Mouse (Mus musculus): ENCODE measurements around the gene Etv5. TPM values are rescaled to one million over a fixed set of nuclear protein-coding genes. Genes with fewer than 3 reads are reported as not detected.
"Not testable (repeated sequence)": the region's sequence is repeated elsewhere in the genome, so short reads cannot be mapped to it uniquely, and the experiment has no call there.

Gene Etv5
- polyA plus RNA-seq, 1 experiment, result 76.2 TPM

DNA sequence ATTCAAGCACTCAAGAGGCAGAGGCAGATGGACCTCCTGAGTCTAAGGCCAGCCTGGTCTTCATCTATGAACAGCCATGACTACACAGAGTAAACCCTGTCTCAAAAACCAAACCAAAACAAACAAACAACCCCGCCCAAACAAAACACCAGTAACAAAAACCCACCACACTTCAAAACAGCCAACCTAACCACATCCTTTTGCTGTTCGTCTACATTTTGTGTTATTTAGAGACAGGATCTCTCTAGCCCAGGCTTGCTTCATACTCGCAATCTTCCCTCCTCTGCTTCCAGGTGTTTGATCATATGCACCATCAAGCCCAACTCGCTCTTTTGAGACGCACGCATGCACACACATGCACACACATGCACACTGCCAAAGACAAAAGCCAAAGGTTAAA lies 51.8 kb downstream of the Etv5 start:
- Histone ChIP-seq H3K4me1 (ENCODE audit: control insufficient read depth, insufficient read depth, low read length) (peaks cover 9% of the 10 kb centered on the region), H3K27ac (ENCODE audit: insufficient read depth, low read length) (no peak overlapping the region), H3K4me3 (ENCODE audit: insufficient read depth, low read length) (no peak overlapping the region)
- no peak for TF ChIP-seq POLR2A (IDR thresholded peaks at IDR 0.05; ENCODE audit: extremely low read depth, insufficient read depth, low read length)
- no peak for TF ChIP-seq CTCF (IDR thresholded peaks at IDR 0.05; ENCODE audit: extremely low read depth, insufficient read depth, low read length)

DNA sequence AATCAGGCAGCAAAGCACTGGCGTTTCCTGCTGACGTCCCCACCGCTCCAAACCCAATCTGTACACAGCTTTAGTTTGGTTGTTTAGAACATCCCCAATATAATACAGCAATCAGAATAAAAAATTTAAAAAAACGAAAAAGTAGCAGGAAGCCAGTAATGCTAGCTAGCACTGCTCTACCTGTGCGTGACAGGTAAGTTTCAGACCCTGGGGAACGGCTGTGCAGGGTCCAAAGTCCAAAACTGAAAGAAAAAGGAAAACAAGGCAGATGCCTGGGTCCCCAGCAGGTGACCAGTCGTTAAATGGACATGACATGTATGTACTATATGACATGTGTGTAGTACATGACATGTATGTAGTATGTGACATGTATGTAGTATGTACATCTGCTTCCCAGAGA lies 57.5 kb downstream of the Etv5 start:
- H3K4me1 ChIP-seq (ENCODE audit: control insufficient read depth, insufficient read depth, low read length); H3K4me3 ChIP-seq (ENCODE audit: insufficient read depth, low read length); H3K27ac ChIP-seq (ENCODE audit: insufficient read depth, low read length): not testable (repeated sequence)

DNA sequence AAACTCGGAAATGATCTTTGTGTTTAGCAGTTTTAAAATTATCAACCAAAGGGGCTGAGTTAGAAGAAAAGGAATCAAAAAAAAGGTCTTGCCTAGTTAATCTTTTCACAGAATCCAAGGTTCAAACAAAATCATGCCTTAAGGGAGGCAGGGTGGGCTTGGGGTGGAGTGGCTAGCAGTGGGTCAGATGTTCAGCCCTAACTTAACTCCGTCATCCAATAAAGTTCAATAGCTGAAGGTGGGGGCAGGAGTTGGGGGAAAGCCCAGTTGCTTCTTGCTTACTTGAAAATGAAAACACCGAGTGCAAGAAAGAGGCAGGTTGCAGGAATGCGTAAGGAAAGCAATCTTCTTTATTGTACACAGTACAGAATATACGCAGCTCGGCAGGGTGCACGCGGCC lies 58.5 kb downstream of the Etv5 start:
- Histone ChIP-seq H3K4me3 (ENCODE audit: insufficient read depth, low read length) (no peak overlapping the region), H3K27ac (ENCODE audit: insufficient read depth, low read length) (no peak overlapping the region), H3K4me1 (ENCODE audit: control insufficient read depth, insufficient read depth, low read length) (no peaks in the 10 kb centered on the region)
- no peak for TF ChIP-seq POLR2A (IDR thresholded peaks at IDR 0.05; ENCODE audit: extremely low read depth, insufficient read depth, low read length)
- TF ChIP-seq CTCF (IDR thresholded peaks at IDR 0.05; ENCODE audit: extremely low read depth, insufficient read depth, low read length), result no peak

DNA sequence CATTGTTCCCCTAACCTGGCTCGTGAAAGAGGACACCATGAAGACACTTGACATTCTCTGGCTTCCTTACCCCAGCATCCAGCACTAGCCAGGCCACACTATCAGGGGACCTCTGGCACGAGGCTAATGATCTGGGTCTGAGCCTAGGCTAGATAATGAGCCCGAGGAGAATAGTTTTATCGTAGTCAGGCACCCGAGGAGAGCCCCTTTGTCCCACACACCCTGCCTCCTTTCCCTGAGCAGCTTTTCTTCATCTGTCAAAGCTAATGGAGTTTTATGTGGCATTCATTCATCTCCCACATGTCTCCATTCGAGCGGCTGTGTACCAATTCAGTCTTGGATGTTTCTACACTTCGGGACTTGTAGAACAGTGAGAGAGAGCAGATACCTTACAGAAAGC lies 59.5 kb downstream of the Etv5 start:
- Histone ChIP-seq H3K27ac (ENCODE audit: insufficient read depth, low read length) (no peak overlapping the region), H3K4me1 (ENCODE audit: control insufficient read depth, insufficient read depth, low read length) (no peaks in the 10 kb centered on the region), H3K4me3 (ENCODE audit: insufficient read depth, low read length) (no peak overlapping the region)
- no peak for TF ChIP-seq CTCF (IDR thresholded peaks at IDR 0.05; ENCODE audit: extremely low read depth, insufficient read depth, low read length)
- TF ChIP-seq POLR2A (IDR thresholded peaks at IDR 0.05; ENCODE audit: extremely low read depth, insufficient read depth, low read length), result 0 out of 2 replicates have a peak, but pooled peaks have one; percentile 3

DNA sequence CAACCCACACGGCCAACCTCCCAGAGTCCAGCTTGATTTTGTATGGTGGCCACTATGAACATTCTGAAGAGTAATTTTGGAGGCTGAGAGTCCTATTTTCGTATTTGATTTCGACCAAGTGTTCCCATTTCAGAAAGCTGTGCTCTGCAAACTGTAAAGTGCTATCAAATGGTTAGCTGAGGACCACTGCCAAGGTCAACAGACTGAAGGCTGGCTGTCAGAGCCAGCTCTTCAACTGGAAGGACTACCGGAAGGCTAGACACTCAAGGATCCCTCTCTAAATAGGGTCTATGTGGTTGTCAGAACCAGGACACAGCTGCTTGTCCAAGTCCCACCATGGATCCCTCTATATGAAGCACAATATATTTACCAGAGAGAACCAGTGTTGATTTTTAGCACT lies 60.2 kb downstream of the Etv5 start:
- Histone ChIP-seq H3K4me1 (ENCODE audit: control insufficient read depth, insufficient read depth, low read length) (no peaks in the 10 kb centered on the region), H3K27ac (ENCODE audit: insufficient read depth, low read length) (no peak overlapping the region), H3K4me3 (ENCODE audit: insufficient read depth, low read length) (no peak overlapping the region)
- TF ChIP-seq CTCF (IDR thresholded peaks at IDR 0.05; ENCODE audit: extremely low read depth, insufficient read depth, low read length) (no peak), POLR2A (IDR thresholded peaks at IDR 0.05; ENCODE audit: extremely low read depth, insufficient read depth, low read length) (no peak)

DNA sequence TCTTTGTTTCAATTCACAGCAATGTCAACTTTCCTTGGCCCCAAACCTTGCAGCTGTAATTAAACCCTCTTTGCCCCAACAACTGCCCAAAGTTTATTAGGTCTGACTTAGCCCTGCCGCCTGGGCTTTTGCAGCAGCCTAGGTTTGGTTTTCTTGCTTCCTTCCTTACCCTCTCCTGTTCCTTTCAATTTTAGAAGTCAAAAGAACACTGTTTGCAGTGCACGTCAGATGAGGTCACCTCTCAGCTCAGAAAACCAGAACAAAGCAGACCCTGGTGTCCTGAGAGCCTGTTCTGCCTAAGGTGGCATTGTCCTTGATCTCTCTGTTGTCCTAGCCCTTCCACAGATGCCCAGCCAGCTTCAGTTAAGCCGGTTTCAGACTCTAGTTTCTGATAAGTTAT lies 61.8 kb downstream of the Etv5 start:
- no peak overlapping the region for H3K4me3 ChIP-seq (ENCODE audit: insufficient read depth, low read length)
- TF ChIP-seq CTCF (IDR thresholded peaks at IDR 0.05; ENCODE audit: extremely low read depth, insufficient read depth, low read length), result no peak
- TF ChIP-seq POLR2A (IDR thresholded peaks at IDR 0.05; ENCODE audit: extremely low read depth, insufficient read depth, low read length), result no peak
- no peaks in the 10 kb centered on the region for H3K4me1 ChIP-seq (ENCODE audit: control insufficient read depth, insufficient read depth, low read length)
- no peak overlapping the region for H3K27ac ChIP-seq (ENCODE audit: insufficient read depth, low read length)

DNA sequence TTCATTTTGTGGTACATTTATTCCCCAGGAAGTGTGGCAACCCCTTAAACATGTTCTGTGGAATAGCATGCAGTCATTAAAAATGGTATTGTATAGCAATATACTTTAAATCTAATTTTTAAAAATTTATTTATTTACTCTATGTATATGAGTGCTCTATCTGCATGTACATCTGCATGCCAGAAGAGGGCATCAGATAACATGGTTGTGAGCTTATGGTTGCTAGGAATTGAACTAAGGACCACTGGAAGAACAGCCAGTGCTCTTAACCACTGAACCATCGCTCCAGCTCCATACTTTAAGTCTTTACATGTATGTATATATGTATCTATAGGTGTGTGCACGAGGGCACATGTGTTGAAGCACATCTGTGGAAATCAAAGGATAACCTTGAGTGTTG lies 64.6 kb downstream of the Etv5 start:
- Histone ChIP-seq H3K4me3 (ENCODE audit: insufficient read depth, low read length) (no peak overlapping the region), H3K27ac (ENCODE audit: insufficient read depth, low read length) (no peak overlapping the region), H3K4me1 (ENCODE audit: control insufficient read depth, insufficient read depth, low read length) (no peaks in the 10 kb centered on the region)
- TF ChIP-seq CTCF (IDR thresholded peaks at IDR 0.05; ENCODE audit: extremely low read depth, insufficient read depth, low read length) (no peak), POLR2A (IDR thresholded peaks at IDR 0.05; ENCODE audit: extremely low read depth, insufficient read depth, low read length) (no peak)

DNA sequence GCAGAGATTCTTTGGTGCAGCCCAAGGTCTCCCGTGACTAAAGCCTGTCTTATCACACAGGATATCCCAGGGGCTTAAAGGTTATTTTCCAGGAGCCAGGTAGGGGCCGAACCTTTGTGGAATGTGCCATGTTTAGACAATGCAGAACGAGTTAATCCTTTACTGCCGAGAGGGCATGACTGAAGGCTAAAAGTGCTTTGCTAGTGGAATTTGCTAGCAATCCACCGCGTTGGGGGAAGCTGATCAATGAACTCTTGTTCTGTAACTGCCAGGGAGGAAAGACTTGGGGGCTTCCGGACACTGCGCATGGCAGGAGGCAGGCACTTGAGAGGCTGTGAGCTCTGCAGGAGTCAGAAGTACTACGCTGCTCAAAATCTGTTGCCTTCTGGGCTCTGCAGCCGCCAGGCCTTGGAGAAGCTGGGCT lies 66.8 kb downstream of the Etv5 start:
- Histone ChIP-seq H3K4me1 (ENCODE audit: control insufficient read depth, insufficient read depth, low read length) (no peaks in the 10 kb centered on the region), H3K4me3 (ENCODE audit: insufficient read depth, low read length) (no peak overlapping the region), H3K27ac (ENCODE audit: insufficient read depth, low read length) (no peak overlapping the region)
- TF ChIP-seq POLR2A (IDR thresholded peaks at IDR 0.05; ENCODE audit: extremely low read depth, insufficient read depth, low read length) (no peak), CTCF (IDR thresholded peaks at IDR 0.05; ENCODE audit: extremely low read depth, insufficient read depth, low read length) (no peak)

DNA sequence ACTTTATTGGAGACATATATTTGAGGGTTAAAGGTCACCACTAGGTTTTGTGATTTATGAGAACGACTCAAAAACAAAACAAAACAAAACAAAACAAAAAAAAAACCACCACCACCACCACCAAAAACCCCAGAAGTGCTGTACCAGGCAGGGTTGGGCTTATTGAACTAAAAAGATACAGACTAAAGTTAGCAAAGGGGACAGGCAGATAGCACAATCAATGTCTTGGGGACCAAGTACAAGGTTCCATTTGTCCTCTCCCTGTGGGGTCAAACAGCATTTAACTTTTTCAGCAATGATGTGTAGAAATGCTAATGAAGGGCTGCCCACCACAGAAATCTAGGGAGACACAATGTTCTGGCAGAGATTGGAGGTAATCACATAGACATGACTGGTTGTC lies 67.3 kb downstream of the Etv5 start:
- H3K4me3 ChIP-seq (ENCODE audit: insufficient read depth, low read length), result no peak overlapping the region
- H3K27ac ChIP-seq (ENCODE audit: insufficient read depth, low read length), result no peak overlapping the region
- H3K4me1 ChIP-seq (ENCODE audit: control insufficient read depth, insufficient read depth, low read length), result no peaks in the 10 kb centered on the region
- no peak for TF ChIP-seq CTCF (IDR thresholded peaks at IDR 0.05; ENCODE audit: extremely low read depth, insufficient read depth, low read length)
- no peak for TF ChIP-seq POLR2A (IDR thresholded peaks at IDR 0.05; ENCODE audit: extremely low read depth, insufficient read depth, low read length)

DNA sequence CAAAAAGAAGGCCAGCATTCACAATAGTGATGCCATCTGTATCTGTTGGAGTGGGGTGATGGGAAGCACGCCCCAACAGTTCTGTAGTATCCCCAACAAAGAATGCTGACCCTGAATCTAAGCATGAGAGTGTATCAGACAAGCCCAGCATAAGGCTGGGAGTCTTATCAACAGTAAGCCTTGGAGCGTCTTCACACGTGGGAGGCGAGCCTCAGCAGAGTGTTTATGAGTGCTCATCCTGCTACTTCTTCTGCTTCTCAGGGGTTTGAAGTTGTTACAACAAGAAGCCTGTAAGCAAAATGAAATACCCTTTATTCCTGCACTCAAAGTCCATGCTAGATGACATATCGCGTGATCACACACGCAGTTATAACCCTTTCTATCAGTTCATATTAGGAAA lies 72.4 kb downstream of the Etv5 start:
- Histone ChIP-seq H3K4me1 (ENCODE audit: control insufficient read depth, insufficient read depth, low read length) (peaks cover 2% of the 10 kb centered on the region; the same call in 1 of the 2 replicates), H3K27ac (ENCODE audit: insufficient read depth, low read length) (no peak overlapping the region)
- no peak for TF ChIP-seq CTCF (IDR thresholded peaks at IDR 0.05; ENCODE audit: extremely low read depth, insufficient read depth, low read length)
- TF ChIP-seq POLR2A (IDR thresholded peaks at IDR 0.05; ENCODE audit: extremely low read depth, insufficient read depth, low read length), result no peak

DNA sequence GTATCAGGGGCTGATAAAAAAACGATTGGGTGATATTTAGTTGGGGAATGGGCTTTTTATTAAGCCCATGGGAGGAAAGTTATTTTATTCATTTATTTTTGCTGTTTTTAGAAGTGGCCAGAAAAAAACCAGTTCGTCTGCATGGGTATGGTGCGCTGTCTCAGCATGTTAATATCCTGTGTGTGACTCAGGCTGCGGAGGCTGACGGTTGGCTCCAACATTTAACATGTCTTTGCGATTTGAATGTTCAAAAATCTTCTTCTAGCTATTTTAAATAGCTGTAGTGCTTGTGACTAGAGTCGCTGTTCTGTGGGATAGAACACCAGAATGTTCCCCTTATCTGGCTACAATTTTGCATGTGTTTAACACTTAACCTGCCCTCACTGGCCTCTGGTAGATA lies 73.5 kb downstream of the Etv5 start:
- Histone ChIP-seq H3K4me3 (ENCODE audit: insufficient read depth, low read length) (no peak overlapping the region), H3K27ac (ENCODE audit: insufficient read depth, low read length) (peak overlapping the region; percentile 67), H3K4me1 (ENCODE audit: control insufficient read depth, insufficient read depth, low read length) (peaks cover 2% of the 10 kb centered on the region; the same call in 1 of the 2 replicates)
- TF ChIP-seq CTCF (IDR thresholded peaks at IDR 0.05; ENCODE audit: extremely low read depth, insufficient read depth, low read length) (no peak), POLR2A (IDR thresholded peaks at IDR 0.05; ENCODE audit: extremely low read depth, insufficient read depth, low read length) (no peak)

More for the DNA sequence above, 72.4 kb downstream of the Etv5 start:
- H3K4me3 ChIP-seq (ENCODE audit: insufficient read depth, low read length), result no peak overlapping the region
